Mouse (Mus musculus) T-cell, adult 66 days (primary cell): ENCODE measurements around the gene Proser2. TPM values are rescaled to one million over a fixed set of nuclear protein-coding genes. Genes with fewer than 3 reads are reported as not detected.

Experiments used
- total RNA-seq, 2 experiments: library from RNA; stranded (reverse); gene quantifications; 3 replicates in 1 of 2; 4 replicates in 1 of 2; pipeline ENCODE4 v1.2.4; 2023

Proser2 gene
- total RNA-seq: not detected

GRCm38 (mm10) chr2:6129555-6130355 lies at the start of gene Proser2:
TSS of gene Proser2 (minus strand) at chr2:6130211.

Other genes with a start within 250 kb of the Proser2 start
- gene Sec61a2, start 234.8 kb downstream of the Proser2 start, total RNA-seq: 10 to 100 TPM; 29.2 to 29.9 TPM
- under 1 TPM in 1 of 2 experiments, not detected in 1; 0.17 TPM for gene Dhtkd1, start 187.4 kb downstream of the Proser2 start, total RNA-seq
- 10 to 100 TPM; 49.2 to 52.8 TPM for gene Upf2, start 178.7 kb downstream of the Proser2 start, total RNA-seq
- gene Echdc3, start 82.8 kb upstream of the Proser2 start, total RNA-seq: not detected
- 10 to 100 TPM; 17.1 to 26.2 TPM for gene Usp6nl, start 192.5 kb upstream of the Proser2 start, total RNA-seq